Mouse (Mus musculus) hematopoietic stem cell, adult 5-6 weeks (primary cell): ENCODE measurements around the gene AC161166.1. TPM values are rescaled to one million over a fixed set of nuclear protein-coding genes. Genes with fewer than 3 reads are reported as not detected.

Experiments used
- ATAC-seq, 2 experiments: fragments of 125-278 bp in 1 of 2; replicated peaks in 1 of 2; 2 replicates each; pipeline ENCODE4 v1.8.0; 2016 to 2017; ENCODE audit warnings: inconsistent platforms in 2 of 2, mild to moderate bottlenecking in 2 of 2, moderate number of reproducible peaks in 2 of 2, low read depth in 1 of 2, moderate TSS enrichment in 1 of 2; ENCODE audit not compliant: low FRiP score in 2 of 2, poor library complexity in 2 of 2, severe bottlenecking in 2 of 2, insufficient read depth in 1 of 2, low TSS enrichment in 1 of 2
- total RNA-seq: library from RNA; stranded (forward); fragments of 172-1452, 232-1000 nt; gene quantifications from 2 replicates; pipeline ENCODE4 v1.2.3, GENCODE M21; 2017

AC161166.1 gene
- total RNA-seq, 1 experiment from 2014 or later, result not detected

DNA sequence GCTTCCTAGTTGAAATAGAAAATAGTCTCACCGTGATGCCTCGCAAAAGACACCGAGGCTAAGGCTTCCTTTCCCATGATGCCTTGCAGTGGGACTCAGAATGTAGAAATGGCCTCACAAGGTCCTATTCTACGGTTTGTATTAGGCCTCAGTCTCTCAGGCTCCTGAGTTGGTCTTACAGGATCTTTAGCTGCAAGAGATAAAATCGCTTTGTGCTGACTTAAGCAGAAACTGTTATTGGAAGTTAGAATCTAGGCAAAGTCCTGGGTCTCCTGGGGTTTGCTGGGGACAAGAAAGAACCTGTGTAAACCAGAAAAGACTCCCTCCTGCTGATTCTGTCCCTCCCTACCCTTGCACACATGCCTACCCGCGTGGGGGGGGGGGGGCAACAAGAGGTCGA is 35.9 kb downstream of the AC161166.1 start:
- no peak for ATAC-seq

DNA sequence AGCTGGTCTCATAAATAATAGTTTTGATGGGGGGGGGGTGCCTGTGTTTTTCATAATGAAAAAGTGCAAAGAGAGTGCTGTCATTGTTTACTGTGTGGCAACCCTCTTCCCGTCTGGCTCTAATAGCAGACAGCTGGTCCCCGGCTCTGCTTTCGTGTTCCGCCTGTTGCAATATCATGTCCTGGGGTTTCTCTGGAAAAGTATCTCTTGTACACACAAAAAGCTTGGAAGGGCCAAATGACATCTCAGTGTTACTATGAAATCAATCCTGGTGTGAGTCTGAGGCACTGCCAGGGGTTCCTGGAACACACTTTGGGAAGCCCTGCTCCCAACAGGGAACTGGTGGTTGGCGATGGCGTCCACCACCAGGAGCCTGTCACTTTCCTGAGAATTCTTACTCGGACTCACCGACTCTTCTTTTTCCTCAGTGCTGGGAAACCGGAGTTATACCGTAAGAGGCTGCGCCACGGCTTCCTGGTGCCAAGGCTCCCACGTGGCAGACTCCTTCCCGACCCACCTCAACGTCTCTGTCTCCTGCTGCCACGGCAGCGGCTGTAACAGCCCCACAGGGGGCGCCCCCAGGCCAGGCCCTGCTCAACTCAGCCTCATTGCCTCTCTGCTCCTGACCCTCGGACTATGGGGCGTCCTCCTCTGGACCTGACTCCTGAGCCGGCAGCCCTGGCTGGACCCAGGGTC is 37.3 kb downstream of the AC161166.1 start:
- ATAC-seq, result no peak

DNA sequence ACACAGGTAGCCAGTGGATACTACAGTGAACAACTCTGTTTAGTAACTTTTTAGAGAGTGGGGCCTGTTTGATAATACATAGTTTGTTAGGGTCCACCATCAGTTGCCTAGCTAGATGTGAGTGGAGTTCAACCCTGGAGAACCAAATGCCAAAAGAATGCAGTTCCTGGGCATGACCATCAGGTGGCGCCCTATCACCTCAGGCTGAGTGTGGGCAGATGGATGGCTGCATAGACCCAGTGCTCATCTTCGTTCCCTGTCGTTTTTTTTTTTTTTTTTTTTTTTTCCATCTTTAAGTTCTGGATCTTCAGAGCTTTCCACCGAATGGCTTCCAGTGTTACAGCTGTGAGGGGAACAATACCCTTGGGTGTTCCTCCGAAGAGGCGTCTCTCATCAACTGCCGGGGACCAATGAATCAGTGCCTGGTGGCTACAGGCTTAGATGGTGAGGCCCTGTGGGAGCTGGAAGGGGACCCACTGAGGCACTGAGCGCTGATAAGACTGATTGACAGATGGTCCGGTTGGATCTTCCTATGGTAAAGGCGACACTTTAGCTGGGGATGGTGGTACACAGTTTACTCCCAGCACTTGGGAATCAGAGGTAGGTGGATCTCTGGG is 38.2 kb downstream of the AC161166.1 start:
- peak; percentile 63 to 70 for ATAC-seq

DNA sequence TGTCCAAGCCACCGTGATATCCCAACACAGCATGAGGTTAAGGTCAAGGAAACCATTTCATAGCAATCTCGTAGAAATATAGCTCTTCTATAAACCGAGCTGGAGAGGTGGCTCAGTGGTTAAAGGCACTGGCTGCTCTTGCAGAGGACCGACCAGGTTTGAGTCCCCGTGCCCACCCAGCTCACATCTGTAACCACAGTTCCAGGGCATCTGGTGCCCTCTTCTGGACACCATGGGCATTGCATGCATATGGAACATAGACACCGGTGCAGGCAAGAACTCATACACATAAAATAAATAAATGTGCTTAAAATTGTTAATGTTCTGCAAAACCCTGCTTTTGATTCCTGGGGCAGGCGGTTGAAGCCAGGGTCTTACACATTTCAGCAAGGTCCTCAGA is 39.3 kb downstream of the AC161166.1 start:
- ATAC-seq, result no peak

DNA sequence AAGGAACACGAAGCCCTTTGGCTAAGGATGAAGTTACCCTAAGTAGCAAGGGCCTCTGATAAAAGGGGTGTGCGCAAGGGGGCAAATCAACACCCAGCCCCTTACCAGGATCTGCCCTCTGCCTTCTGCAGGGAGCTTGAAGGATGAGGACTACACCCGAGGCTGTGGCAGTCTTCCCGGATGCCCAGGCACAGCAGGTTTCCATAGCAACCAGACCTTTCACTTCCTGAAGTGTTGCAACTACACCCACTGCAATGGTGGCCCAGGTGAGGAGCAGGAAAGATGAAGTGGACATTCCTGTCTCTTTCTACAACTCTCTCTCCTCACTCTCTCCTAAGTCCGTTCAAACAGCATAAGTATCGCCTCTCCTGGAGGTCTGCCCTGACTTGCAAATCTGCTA is 39.8 kb downstream of the AC161166.1 start:
- ATAC-seq, result no peak

DNA sequence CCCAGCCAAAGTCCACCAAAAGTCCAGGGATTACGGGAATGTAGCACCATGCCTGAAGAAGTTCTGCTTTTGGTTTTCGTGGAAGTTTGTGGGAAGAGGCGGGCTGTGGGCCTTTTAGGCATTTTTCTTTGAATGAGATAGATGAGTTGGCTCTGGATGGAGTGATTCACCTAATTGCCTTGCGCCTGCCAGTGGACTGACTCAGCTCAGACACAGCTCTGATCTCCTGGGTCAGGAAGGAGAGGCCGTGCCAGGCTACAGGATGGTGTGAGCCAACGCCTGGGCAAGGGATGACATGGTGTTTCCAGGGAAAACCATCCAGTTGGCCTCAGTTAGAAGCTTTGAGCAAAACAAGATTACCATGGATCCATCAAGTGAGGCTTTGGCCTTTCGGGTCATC is 41.9 kb downstream of the AC161166.1 start:
- no peak for ATAC-seq

DNA sequence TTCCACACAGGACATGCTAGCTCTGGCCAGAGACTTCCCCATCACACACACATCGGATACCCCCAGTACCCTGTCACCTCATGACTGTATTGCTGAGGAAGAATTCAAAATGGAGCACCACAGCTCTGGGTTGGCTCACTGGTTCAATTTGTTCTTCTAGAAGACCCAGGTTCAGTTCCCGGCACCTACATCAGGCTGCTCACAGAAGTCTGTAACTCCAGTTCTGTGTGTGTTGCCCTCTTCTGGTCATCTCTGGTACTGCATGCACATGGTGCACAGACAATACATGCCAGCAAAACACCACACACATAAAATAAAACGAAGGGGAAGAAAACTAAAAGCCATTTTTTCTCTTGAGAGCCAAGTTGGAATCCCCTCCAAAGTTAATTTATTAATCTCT is 43.1 kb downstream of the AC161166.1 start:
- no peak for ATAC-seq

DNA sequence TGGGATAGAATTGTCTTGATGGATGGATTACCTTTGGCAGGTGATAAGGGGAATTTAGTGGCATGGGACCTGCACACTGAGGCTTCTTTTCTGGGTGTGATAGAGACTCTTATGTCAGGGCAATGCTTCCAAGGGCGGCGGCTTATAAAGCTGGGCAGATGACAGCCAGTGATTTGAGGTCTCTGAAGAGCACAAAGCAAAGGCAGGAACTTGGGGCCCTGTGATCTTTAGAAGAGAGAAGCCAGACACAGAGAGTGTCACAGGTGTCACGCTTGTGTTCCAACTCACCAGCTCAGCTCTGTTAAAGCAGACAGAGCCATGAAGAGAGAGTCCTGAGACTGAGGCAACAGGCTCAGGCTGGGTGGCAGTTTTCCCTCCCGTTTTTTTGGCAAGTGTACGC is 44.4 kb downstream of the AC161166.1 start:
- no peak for ATAC-seq

DNA sequence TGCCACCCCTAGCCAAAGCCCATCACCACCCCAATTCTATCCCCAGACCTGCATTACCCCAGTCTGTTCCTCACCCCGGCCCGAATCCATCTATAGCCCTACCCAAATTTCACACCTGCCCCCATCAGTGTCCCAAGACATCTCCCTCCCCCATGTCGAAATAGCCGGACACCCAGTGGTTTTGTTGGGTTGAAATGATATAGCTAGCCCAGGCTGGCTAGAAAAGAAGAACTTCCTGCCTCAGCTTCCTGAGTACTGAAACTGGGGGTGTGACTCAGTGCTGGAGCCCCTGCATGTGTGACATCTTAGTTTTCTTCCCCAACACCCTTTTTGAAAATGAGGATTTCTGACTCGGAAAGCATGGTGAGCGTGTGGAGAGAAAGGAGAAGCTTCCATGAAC is 45.4 kb downstream of the AC161166.1 start:
- peak in 1 of 2 experiments; percentile 15; a peak in 1 of 4 replicates for ATAC-seq

DNA sequence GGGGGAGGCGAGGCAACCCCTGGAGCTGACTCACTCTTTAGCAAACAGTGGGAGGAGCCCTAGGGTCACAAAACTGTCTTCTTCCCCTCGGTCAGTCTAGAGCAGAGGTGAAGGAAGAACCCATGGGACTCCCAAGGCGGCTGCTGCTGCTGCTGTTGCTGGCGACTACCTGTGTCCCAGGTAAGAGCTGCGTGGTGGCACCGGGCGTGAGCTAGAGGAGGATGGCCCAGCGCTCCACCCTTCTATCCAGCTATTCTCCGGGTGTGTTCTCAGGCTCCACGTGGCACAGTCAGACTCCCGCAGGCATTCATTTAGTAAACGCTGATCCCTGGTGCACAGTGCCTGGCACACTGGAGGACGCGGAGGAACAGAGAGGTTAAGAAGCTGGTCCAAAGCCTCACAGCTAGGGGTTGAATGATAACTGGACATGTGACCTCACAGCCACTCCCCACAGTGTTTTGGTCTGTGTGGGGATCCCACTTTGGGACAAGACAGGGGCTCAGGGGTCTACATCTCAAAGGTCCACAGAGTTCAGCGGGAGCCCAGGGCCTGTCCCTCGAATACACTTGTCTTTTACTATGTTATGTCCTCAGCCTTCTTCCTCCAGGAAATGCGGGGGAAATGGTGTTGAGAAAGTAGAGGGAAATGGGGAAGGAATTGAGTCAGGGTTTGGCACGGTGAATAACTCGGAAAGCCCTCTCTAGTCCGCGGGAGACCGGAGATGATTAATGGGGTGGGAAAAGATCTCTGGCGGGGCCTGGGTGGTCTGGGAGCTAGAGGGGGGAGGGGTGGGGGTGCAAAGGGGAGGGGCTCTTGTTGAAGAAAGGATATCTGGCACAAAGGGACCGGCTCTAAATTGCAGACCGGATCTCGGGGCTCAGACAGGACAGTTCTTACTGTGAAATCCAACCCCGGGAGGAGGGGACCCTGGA is 49.6 kb downstream of the AC161166.1 start, which contains the start of gene Plaur:
Gene Plaur (plus strand): TSS at position 97 of the 932 bp plus-strand sequence.
- peak; percentile 33 to 48 for ATAC-seq

DNA sequence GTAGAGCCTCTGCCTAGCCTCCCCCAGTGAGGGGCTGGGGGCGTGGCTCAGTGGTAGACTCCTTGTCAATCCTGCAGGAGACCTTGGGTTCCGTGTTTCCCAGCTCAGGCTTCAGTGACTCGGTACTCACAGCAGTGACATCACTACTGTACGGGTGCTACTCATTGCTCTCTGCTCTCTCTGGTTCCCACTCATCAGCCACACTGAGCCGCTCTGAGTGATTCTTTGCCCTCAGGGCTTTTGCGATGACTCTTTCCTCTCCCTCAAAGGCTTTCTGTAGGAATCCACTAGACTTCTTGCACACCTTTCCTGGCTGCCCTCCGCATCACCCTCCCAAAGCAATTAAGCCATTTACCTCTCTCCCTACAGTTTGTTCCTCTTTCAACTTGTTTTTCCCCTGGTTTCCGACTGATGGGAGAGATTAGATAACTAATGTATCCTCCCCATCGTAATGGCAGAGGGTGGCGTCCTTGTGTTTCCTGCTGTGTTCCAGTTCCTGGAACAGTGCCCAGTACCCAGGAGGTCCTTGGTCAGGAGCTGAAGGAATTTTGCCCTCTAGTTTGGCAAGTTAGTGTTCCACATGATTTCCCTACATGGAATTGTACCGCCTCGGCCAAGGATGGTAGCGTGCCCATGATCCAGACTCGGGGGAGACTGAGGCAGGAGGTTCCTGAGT is 50.7 kb downstream of the AC161166.1 start:
- ATAC-seq, result no peak

Other genes with a start within 250 kb of the AC161166.1 start
- 5.1 and 9.1 TPM in 2 replicates for gene Zfp93, start 242.0 kb downstream of the AC161166.1 start, total RNA-seq
- gene Zfp61, start 211.2 kb downstream of the AC161166.1 start, total RNA-seq, result 23.2 and 24.6 TPM in 2 replicates
- gene Zfp94, start 195.8 kb downstream of the AC161166.1 start, total RNA-seq, result 5.5 and 6.5 TPM in 2 replicates
- gene Tescl, start 178.5 kb downstream of the AC161166.1 start, total RNA-seq, result not detected in 2 replicates
- not detected in 2 replicates for gene Lypd5, start 163.3 kb downstream of the AC161166.1 start, total RNA-seq
- gene Kcnn4, start 142.2 kb downstream of the AC161166.1 start, total RNA-seq, result 75.9 and 80.8 TPM in 2 replicates
- gene Smg9, start 112.8 kb downstream of the AC161166.1 start, total RNA-seq, result 15.6 and 21.3 TPM in 2 replicates
- gene Irgc1, start 60.2 kb downstream of the AC161166.1 start, total RNA-seq, result not detected in 2 replicates
- gene Plaur, start 50.0 kb downstream of the AC161166.1 start, total RNA-seq, result 37.1 and 53.2 TPM in 2 replicates
- gene Cadm4, start 30.4 kb downstream of the AC161166.1 start, total RNA-seq, result 0.35 TPM in 1 of 2 replicates, not detected in the other
- gene Zfp428, start 5.4 kb downstream of the AC161166.1 start, total RNA-seq, result 1.1 and 5.1 TPM in 2 replicates
- 6.8 and 8.0 TPM in 2 replicates for gene Irgq, start 18.2 kb upstream of the AC161166.1 start, total RNA-seq
- gene Pinlyp, start 33.7 kb upstream of the AC161166.1 start, total RNA-seq, result not detected in 2 replicates
- 42.9 and 43.3 TPM in 2 replicates for gene Xrcc1, start 33.8 kb upstream of the AC161166.1 start, total RNA-seq
- gene Ethe1, start 75.1 kb upstream of the AC161166.1 start, total RNA-seq, result 14.2 and 16.4 TPM in 2 replicates
- gene Zfp575, start 75.2 kb upstream of the AC161166.1 start, total RNA-seq, result not detected in 2 replicates
- gene Phldb3, start 98.3 kb upstream of the AC161166.1 start, total RNA-seq, result 13.9 and 17.5 TPM in 2 replicates
- not detected in 2 replicates for gene Lypd3, start 124.1 kb upstream of the AC161166.1 start, total RNA-seq
- not detected in 2 replicates for gene Tex101, start 164.2 kb upstream of the AC161166.1 start, total RNA-seq
- gene BC049730, start 196.8 kb upstream of the AC161166.1 start, total RNA-seq, result not detected in 2 replicates
- gene Gm4763, start 214.5 kb upstream of the AC161166.1 start, total RNA-seq, result not detected in 2 replicates
- 31.5 and 105 TPM in 2 replicates for gene Cd177, start 247.9 kb upstream of the AC161166.1 start, total RNA-seq